Mouse (Mus musculus) thymus, adult 2 months (tissue): ENCODE measurements around the gene Cidec.

Experiments
- CTCF ChIP-seq: fragments of 200-500 bp; IDR thresholded peaks from 2 replicates; pipeline ENCODE4 v1.5.1; 2012; ENCODE audit warnings: mild to moderate bottlenecking, control low read depth, low read length, moderate library complexity, borderline replicate concordance; ENCODE audit not compliant: control insufficient read depth, poor library complexity, insufficient read depth; ENCODE audit errors: extremely low read depth
- POLR2A ChIP-seq: fragments of 200-500 bp; IDR thresholded peaks from 2 replicates; pipeline ENCODE4 v1.6.1; 2012; ENCODE audit warnings: mild to moderate bottlenecking, low read length, control low read depth, moderate library complexity; ENCODE audit not compliant: control insufficient read depth, poor library complexity, insufficient read depth; ENCODE audit errors: extremely low read depth

DNA sequence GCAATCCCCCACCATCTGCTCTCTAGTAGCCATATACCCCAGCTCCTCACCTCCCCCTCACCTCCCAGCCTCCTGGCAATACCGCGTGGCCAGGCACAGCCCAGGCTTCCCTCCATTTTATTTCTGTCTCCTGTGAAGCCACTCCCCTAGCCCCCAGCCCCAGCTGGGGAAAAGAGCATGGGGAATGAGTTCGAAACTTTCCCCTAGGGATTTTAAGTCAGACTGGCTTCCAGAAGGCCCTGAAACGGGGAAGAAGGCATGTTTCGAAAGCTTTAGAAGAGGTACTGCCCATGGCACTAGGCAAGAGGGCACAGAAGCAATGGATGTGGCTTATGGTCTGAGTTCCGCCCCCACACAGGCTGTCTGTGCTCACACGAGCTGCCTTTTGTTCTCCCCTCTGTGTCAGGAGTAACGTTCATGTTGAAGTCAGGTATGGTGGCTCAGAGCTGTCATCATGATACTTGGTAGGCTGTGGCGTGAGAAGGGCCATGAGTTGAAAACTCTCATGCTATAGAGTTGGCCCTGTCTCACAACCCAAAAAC lies at the start of gene Cidec:
- TF ChIP-seq CTCF (no peak), POLR2A (no peak)
